Mouse (Mus musculus) embryo, embryonic 10 days (tissue): ENCODE results near the gene Olfr1417.

Source experiments
- DNase-seq: peaks from one replicate; pipeline ENCODE4 v3.0.0-alpha.2; 2015; ENCODE audit warnings: low spot score

Olfr1417 gene

GRCm38 (mm10) chr19:11810856-11811255 lies 28.2 kb downstream of the Olfr1417 start:
- DNase-seq, result no peak

DNA sequence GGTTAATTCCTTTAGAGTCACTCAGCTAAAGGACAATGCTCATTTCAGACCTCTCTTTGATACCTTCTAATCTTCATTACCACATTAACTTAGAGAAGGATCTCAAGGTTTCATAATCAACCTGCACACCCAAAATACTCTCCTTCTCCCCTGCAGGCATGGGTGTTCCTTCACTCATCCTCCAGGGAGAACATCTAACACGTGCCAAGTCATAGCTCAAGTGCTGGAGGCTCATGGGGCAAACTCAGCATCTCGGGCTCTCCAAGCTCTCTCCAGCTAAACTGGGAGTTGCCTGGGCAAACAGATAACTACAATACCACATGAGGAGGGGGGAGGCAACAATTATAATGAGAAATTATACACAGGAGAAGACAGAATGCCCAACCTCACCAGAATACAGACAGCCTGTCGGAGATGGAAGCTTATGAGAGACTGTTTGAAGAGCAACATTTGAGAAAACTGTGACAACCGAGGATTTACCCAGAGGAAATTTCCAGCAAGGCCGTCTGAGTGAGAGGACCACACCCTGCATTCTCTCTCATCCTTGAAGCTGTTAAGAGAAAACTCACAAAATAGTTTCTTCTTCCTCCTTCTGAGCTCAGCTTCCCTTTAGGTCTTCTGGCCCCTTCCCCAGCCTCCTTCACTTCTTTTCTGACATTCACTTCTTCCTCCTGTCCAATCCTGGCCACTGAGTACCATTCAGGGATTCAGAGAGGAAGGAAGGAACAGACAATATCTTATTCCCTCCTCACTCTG lies 28.8 kb downstream of the Olfr1417 start:
- no peak for DNase-seq

DNA sequence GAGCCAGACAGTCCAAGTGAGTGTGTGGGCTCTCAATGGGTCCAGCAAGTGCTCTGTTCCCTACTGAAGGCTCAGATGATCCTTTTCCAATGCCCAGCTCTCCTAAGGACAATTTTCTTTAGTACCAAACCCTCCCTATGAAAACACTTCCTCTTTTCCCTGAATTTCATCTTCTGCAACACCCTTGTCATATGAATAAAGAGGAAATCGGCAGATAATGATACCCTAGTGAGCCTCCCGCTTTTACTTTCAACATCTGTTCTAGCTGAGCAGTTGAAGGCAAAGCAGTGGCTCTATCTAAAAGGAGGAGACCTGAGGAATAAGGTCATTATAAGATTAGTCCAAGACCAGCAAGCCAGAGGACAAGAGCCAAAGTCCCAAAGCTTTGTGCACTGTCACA lies 30.6 kb downstream of the Olfr1417 start:
- DNase-seq, result no peak

DNA sequence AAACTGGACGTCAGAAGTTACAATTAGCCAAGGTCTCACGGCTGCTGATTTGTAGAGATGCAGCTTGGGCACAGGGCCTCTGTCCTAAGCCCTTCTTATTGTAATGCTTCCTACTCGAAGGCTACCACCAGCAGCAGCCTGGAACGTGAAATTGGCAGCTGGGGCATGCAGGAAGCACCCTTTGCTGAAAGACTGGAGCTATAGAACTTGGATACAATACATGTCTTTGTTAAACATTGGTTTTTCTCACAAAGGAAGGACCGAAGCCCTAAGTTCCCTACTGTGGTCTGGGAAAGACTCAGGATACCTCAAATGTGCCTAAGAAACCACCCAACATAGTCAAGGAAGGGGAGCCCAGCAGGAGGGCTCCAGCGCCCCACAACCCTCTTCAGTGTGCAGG lies 31.2 kb downstream of the Olfr1417 start:
- DNase-seq, result no peak

DNA sequence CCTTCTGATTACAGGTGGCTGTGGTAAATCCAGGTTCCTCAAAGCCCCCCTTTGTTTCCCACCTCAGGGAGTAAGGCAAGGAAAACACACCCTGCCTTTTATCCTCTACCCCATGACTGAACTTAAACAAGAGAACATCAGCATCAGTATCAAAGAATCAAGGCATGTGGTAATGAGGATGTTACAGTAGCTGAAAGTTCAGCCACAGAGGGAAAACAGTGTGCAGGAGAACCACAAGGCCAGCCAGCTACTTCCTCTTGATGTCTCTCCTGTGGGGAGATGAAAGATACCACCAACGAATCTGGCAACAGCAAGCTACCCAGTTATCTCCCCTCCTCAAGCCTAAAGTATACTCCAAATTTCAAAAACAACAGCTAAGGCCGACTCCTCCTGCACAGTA lies 31.8 kb downstream of the Olfr1417 start:
- DNase-seq, result no peak

DNA sequence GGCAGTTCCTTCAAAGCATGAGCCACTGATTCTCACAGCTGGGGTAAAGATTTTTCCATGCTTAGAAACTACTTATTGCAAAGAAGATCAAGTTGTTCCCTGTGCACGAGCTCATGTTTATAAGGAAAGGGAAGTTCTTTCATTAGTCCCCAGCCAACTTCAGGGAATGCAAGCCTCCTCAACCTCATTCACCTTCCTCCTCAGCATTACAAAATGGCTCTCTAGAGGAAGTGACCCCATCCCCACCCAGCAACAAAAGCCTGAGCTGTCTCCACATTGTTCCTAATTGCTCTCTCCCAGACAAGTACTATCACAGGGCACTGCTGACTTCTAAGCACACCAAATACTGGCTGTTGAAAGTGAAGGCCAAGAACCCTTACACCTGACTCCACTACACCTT lies 34.6 kb downstream of the Olfr1417 start:
- no peak for DNase-seq

GRCm38 (mm10) chr19:11800531-11801315 lies 38.3 kb downstream of the Olfr1417 start:
- DNase-seq, result peak; percentile 8

DNA sequence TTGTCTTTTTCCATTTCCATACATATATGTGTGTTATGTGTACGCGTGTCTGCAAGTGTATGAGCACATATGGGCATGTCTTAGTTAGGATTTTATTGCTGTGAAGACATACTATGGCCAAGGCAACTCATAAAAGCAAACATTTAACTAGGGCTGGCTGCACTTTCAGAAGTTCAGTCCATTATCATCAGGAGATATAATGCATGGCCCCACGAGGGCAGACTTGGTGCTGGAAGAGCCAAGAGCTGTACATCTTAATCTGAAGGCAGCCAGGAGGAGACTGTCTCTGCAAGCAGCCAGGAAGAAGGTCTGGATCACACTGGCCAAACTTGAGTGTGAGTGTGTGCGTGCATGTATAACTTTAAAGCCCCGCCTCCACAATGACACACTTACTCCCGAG lies 44.6 kb downstream of the Olfr1417 start:
- DNase-seq, result no peak

GRCm38 (mm10) chr19:11793741-11794359 lies 45.2 kb downstream of the Olfr1417 start:
- no peak for DNase-seq

DNA sequence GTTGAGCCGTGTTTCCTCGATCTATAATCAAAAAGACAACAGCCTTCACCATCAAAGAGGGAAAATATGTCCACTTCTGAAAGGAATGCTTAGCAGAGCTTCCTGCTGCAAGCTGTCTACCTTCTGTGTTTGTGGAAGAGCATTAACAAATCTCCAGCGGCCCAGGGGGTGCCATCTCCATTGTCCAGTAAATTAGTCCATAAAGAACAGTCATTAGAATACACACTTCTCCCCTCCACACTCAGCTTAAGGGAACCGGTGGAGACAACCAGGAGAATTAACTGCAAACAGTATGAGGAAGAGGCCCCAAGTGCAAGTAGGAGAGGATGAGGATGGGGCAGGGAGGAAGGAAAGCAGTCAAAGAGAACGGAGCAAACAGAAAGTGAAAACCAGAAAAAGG lies 47.2 kb downstream of the Olfr1417 start:
- no peak for DNase-seq

DNA sequence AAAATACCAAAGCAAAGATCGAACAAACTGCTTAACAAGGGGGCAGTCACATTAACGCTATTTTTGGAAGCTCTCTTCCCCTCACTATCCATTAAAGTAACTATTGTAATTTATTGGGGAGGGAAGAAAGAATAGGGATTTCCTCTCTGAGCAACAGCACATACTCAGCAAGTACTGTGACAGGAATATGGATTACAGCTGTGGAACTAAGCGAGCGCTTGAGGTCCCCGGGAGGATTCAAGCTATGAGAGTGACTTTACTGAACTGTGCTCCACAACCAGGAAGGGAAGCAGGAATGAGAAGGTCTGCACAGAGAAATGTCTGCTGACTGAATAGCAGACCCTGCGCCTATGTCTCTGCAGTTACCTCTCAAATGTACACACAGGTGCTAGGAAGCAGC lies 50.1 kb downstream of the Olfr1417 start:
- no peak for DNase-seq

DNA sequence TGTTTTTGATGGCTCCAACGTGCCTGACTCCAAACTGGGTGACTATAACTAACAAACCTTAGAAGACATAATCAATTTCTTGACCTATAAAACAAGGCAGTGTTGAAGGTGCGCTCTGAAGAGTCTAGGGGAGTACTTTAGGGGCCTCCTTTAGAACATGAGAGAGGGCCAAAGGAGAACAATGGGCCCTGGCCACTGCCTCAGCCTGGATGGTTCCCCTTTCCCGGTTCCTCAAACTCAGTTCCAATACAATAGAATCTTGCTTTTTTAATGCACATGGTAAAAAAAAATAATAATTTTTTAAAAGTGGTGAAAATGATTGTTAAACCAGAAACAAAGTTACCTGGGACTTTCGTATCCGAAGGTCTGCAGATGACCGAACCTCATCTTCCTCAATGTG lies 51.2 kb downstream of the Olfr1417 start:
- DNase-seq, result no peak

DNA sequence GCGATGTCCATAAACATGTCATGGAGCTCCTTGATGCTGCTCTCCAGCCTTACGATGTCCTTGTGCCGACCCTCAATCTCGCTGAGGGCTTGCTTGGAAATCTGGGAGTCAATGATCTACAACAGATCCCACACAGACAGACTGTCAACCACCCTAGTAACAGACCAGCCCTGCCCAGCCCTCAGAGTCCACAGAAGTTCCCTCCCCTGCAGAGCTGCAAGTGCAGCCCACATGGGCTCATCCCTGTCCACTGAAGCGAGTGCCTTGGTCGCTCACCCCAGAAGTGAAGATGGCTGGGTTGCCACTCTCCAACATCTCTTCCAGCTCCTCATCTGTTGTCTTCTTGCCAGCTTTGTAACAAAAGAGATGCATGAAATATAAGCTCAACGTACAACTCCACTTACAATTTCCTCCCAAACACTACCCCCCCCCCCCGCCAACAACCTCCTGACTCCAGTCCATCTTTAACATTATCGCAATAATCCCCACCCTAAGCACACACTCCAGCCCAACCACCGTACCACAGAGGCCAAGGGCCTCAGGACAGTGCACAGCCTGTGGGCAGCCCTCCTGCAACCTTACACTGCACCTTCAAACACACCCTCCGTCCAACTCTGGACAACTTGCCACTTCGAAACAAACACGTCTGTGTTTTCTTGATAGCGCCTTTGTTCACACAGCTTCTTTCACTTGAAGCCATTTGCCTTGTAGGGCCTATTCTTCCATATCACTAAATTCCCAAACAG lies 53.4 kb downstream of the Olfr1417 start:
- no peak for DNase-seq

DNA sequence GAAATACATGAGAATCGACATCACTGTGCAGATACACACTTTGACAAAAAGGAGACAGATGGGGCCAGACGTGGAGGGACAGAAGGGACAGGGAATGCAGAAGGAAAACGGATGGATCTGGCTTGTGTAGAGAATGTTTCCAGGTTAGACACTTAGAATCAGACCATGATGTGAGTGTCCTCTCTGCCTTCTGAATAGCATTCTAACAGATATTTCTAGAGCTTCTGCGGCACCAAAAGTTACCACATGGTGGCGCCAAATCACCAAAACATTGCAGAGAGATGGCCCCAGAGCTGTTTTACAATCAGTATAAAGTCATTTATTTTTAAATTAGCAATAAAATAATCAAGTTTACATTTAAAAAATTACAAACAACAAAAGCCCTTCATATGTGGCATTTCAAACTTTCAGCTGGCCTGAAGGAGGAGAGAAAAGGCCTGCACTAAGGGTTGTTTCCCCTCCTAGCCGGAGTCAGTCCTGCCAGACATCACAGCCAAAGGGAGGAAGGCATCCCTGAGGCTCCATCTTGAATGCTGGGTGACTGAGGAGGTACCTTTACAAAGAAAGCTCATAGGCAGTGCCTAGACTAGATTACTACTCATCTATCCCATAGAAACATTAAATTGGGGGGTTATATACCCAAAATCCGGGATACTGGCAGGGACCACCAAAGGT lies 61.7 kb downstream of the Olfr1417 start:
- peak; percentile 69 for DNase-seq
